Mouse (Mus musculus): ENCODE results near the gene Sv2b. TPM values are rescaled to one million over a fixed set of nuclear protein-coding genes. Genes with fewer than 3 reads are reported as not detected.
"Not testable (repeated sequence)": the region's sequence is repeated elsewhere in the genome, so short reads cannot be mapped to it uniquely, and the experiment has no call there.

The Sv2b gene
- polyA plus RNA-seq, 1 experiment from 2014 or later, result 1.1 TPM

- H3K9ac ChIP-seq, result no peak overlapping the region
- H3K4me1 ChIP-seq (replicated peaks), result no peaks in the 10 kb centered on the region
- H3K4me3 ChIP-seq (replicated peaks), result no peak overlapping the region
- no peaks in the 10 kb centered on the region for H3K9me3 ChIP-seq
- no peak for ATAC-seq
- no peaks in the 10 kb centered on the region for H3K36me3 ChIP-seq
- WGBS, result 59% methylated on average over 8 of the region's 8 CpGs
- H3K27me3 ChIP-seq (replicated peaks), result no peaks in the 10 kb centered on the region
- H3K27ac ChIP-seq, result no peak overlapping the region
- no peak overlapping the region for H3K4me2 ChIP-seq (replicated peaks)
Observed at GRCm38 (mm10) chr7:75240754-75241507, 68.1 kb downstream of the Sv2b start.

GRCm38 (mm10) chr7:75236386-75236785, 72.7 kb downstream of the Sv2b start:
- Histone ChIP-seq H3K4me2 (replicated peaks) (no peak overlapping the region), H3K9ac (no peak overlapping the region), H3K4me1 (replicated peaks) (no peaks in the 10 kb centered on the region), H3K36me3 (no peaks in the 10 kb centered on the region), H3K9me3 (no peaks in the 10 kb centered on the region), H3K27me3 (replicated peaks) (no peaks in the 10 kb centered on the region), H3K4me3 (replicated peaks) (no peak overlapping the region), H3K27ac (no peak overlapping the region)
- WGBS, result 95% methylated on average over 1 of the region's 1 CpGs
- no peak for ATAC-seq

GRCm38 (mm10) chr7:75224206-75224605, 84.9 kb downstream of the Sv2b start:
- H3K4me2 ChIP-seq (replicated peaks), result no peak overlapping the region
- H3K9me3 ChIP-seq, result no peaks in the 10 kb centered on the region
- no peaks in the 10 kb centered on the region for H3K27me3 ChIP-seq (replicated peaks)
- no peak overlapping the region for H3K9ac ChIP-seq
- H3K27ac ChIP-seq, result no peak overlapping the region
- whole genome bisulfite sequencing, result 92% methylated on average over 4 of the region's 4 CpGs
- ATAC-seq, result no peak
- no peaks in the 10 kb centered on the region for H3K4me1 ChIP-seq (replicated peaks)
- no peaks in the 10 kb centered on the region for H3K36me3 ChIP-seq
- H3K4me3 ChIP-seq (replicated peaks), result no peak overlapping the region

GRCm38 (mm10) chr7:75222704-75223431, 86.2 kb downstream of the Sv2b start:
- Histone ChIP-seq H3K27ac (no peak overlapping the region), H3K9ac (no peak overlapping the region), H3K4me2 (replicated peaks) (no peak overlapping the region), H3K27me3 (replicated peaks) (no peaks in the 10 kb centered on the region), H3K9me3 (no peaks in the 10 kb centered on the region), H3K4me3 (replicated peaks) (no peak overlapping the region), H3K4me1 (replicated peaks) (no peaks in the 10 kb centered on the region), H3K36me3 (no peaks in the 10 kb centered on the region)
- no peak for ATAC-seq
- WGBS, result 63% methylated on average over 7 of the region's 7 CpGs

GRCm38 (mm10) chr7:75220786-75221185, 88.3 kb downstream of the Sv2b start:
- Histone ChIP-seq H3K9ac (no peak overlapping the region), H3K4me2 (replicated peaks) (no peak overlapping the region), H3K4me3 (replicated peaks) (no peak overlapping the region), H3K36me3 (no peaks in the 10 kb centered on the region), H3K9me3 (no peaks in the 10 kb centered on the region), H3K27ac (no peak overlapping the region), H3K27me3 (replicated peaks) (no peaks in the 10 kb centered on the region), H3K4me1 (replicated peaks) (no peaks in the 10 kb centered on the region)
- ATAC-seq, result no peak
- WGBS, result 60% methylated on average over 1 of the region's 1 CpGs

- Histone ChIP-seq H3K4me2 (replicated peaks) (no peak overlapping the region), H3K27ac (no peak overlapping the region), H3K36me3 (no peaks in the 10 kb centered on the region), H3K27me3 (replicated peaks) (no peaks in the 10 kb centered on the region), H3K9me3 (no peaks in the 10 kb centered on the region), H3K4me3 (replicated peaks) (no peak overlapping the region), H3K4me1 (replicated peaks) (no peaks in the 10 kb centered on the region), H3K9ac (no peak overlapping the region)
- no peak for ATAC-seq
Observed at GRCm38 (mm10) chr7:75220296-75220695, 88.8 kb downstream of the Sv2b start.

- no peak overlapping the region for H3K4me2 ChIP-seq (replicated peaks)
- no peaks in the 10 kb centered on the region for H3K4me1 ChIP-seq (replicated peaks)
- WGBS, result 81% methylated on average over 7 of the region's 7 CpGs
- no peaks in the 10 kb centered on the region for H3K36me3 ChIP-seq
- H3K27ac ChIP-seq, result no peak overlapping the region
- no peaks in the 10 kb centered on the region for H3K27me3 ChIP-seq (replicated peaks)
- no peak for ATAC-seq
- no peaks in the 10 kb centered on the region for H3K9me3 ChIP-seq
- no peak overlapping the region for H3K4me3 ChIP-seq (replicated peaks)
- no peak overlapping the region for H3K9ac ChIP-seq
Observed at GRCm38 (mm10) chr7:75216180-75216579, 92.9 kb downstream of the Sv2b start.

GRCm38 (mm10) chr7:75209221-75209641, 99.8 kb downstream of the Sv2b start:
- Histone ChIP-seq H3K4me1 (replicated peaks) (no peaks in the 10 kb centered on the region), H3K27me3 (replicated peaks) (no peaks in the 10 kb centered on the region), H3K36me3 (no peaks in the 10 kb centered on the region), H3K9ac (no peak overlapping the region), H3K4me3 (replicated peaks) (no peak overlapping the region), H3K27ac (no peak overlapping the region), H3K9me3 (no peaks in the 10 kb centered on the region), H3K4me2 (replicated peaks) (no peak overlapping the region)
- no peak for ATAC-seq
- WGBS, result 40% methylated on average over 4 of the region's 4 CpGs

GRCm38 (mm10) chr7:75207965-75208644, 101.0 kb downstream of the Sv2b start:
- no peak overlapping the region for H3K27ac ChIP-seq
- H3K9ac ChIP-seq, result no peak overlapping the region
- 87% methylated on average over 3 of the region's 3 CpGs for WGBS
- H3K36me3 ChIP-seq, result no peaks in the 10 kb centered on the region
- no peaks in the 10 kb centered on the region for H3K27me3 ChIP-seq (replicated peaks)
- no peaks in the 10 kb centered on the region for H3K9me3 ChIP-seq
- H3K4me3 ChIP-seq (replicated peaks), result no peak overlapping the region
- ATAC-seq, result no peak
- H3K4me2 ChIP-seq (replicated peaks), result no peak overlapping the region
- no peaks in the 10 kb centered on the region for H3K4me1 ChIP-seq (replicated peaks)

- no peaks in the 10 kb centered on the region for H3K27me3 ChIP-seq (replicated peaks)
- no peak overlapping the region for H3K4me2 ChIP-seq (replicated peaks)
- no peaks in the 10 kb centered on the region for H3K9me3 ChIP-seq
- H3K4me1 ChIP-seq (replicated peaks), result no peaks in the 10 kb centered on the region
- ATAC-seq, result no peak
- no peak overlapping the region for H3K27ac ChIP-seq
- WGBS, result 88% methylated on average over 3 of the region's 3 CpGs
- H3K4me3 ChIP-seq (replicated peaks), result no peak overlapping the region
- no peak overlapping the region for H3K9ac ChIP-seq
- no peaks in the 10 kb centered on the region for H3K36me3 ChIP-seq
Observed at GRCm38 (mm10) chr7:75206671-75207070, 102.4 kb downstream of the Sv2b start.

GRCm38 (mm10) chr7:75205386-75205785, 103.7 kb downstream of the Sv2b start:
- ATAC-seq, result no peak
- WGBS, result 71% methylated on average over 3 of the region's 3 CpGs
- Histone ChIP-seq H3K9me3 (no peaks in the 10 kb centered on the region), H3K27ac (no peak overlapping the region), H3K4me3 (replicated peaks) (no peak overlapping the region), H3K36me3 (no peaks in the 10 kb centered on the region), H3K9ac (no peak overlapping the region), H3K27me3 (replicated peaks) (no peaks in the 10 kb centered on the region), H3K4me2 (replicated peaks) (no peak overlapping the region), H3K4me1 (replicated peaks) (no peaks in the 10 kb centered on the region)

GRCm38 (mm10) chr7:75194919-75195230, 114.2 kb downstream of the Sv2b start:
- H3K27me3 ChIP-seq (replicated peaks); H3K36me3 ChIP-seq; H3K27ac ChIP-seq; ATAC-seq; H3K9ac ChIP-seq; H3K4me2 ChIP-seq (replicated peaks); H3K4me1 ChIP-seq (replicated peaks); H3K9me3 ChIP-seq; H3K4me3 ChIP-seq (replicated peaks): not testable (repeated sequence)
- 93% methylated on average over 1 of the region's 1 CpGs for WGBS
